Mouse (Mus musculus) G1E (cell line): ENCODE measurements around the gene Cacfd1. TPM values are rescaled to one million over a fixed set of nuclear protein-coding genes. Genes with fewer than 3 reads are reported as not detected.

Experiments
- ATAC-seq: 2 replicates; pipeline ENCODE4 v1.8.0; 2016; ENCODE audit warnings: mild to moderate bottlenecking; ENCODE audit not compliant: insufficient number of reproducible peaks, poor library complexity, low FRiP score, severe bottlenecking; ENCODE audit errors: extremely low read depth
- DNase-seq: peaks from one replicate; pipeline ENCODE4 v3.0.0; 2012; ENCODE audit warnings: low spot score
- H3K27me3 ChIP-seq: 2 replicates; pipeline ENCODE4 v1.6.1; 2012; ENCODE audit warnings: mild to moderate bottlenecking, low read length, inconsistent platforms; ENCODE audit not compliant: insufficient read depth
- H3K36me3 ChIP-seq: replicated peaks from 2 replicates; pipeline ENCODE3; 2012; ENCODE audit warnings: mild to moderate bottlenecking, inconsistent platforms
- H3K4me1 ChIP-seq: 2 replicates; pipeline ENCODE4 v1.6.1; 2012; ENCODE audit warnings: low read depth, low read length, inconsistent platforms, mixed read lengths; ENCODE audit not compliant: insufficient read depth
- H3K4me3 ChIP-seq: 2 replicates; pipeline ENCODE4 v1.5.1; 2012; ENCODE audit warnings: low read depth, mild to moderate bottlenecking, inconsistent platforms, low read length, moderate library complexity, mixed read lengths
- H3K9me3 ChIP-seq: replicated peaks from 2 replicates; pipeline ENCODE4 v1.6.1; 2012; ENCODE audit warnings: inconsistent platforms
- CTCF ChIP-seq: IDR thresholded peaks from 2 replicates; pipeline ENCODE4 v1.5.1; 2012; ENCODE audit warnings: low read depth, low read length, inconsistent platforms, mixed read lengths
- GATA1 ChIP-seq: IDR thresholded peaks from 2 replicates; pipeline ENCODE4 v1.6.1; 2012; ENCODE audit warnings: borderline replicate concordance, low read length, inconsistent platforms, mixed read lengths
- GATA2 ChIP-seq: IDR thresholded peaks from 2 replicates; pipeline ENCODE4 v1.6.1; 2012; ENCODE audit warnings: low read depth, low read length, inconsistent platforms, borderline replicate concordance
- POLR2AphosphoS5 ChIP-seq: IDR thresholded peaks from 2 replicates; pipeline ENCODE4 v1.6.1; 2012; ENCODE audit warnings: low read depth, low read length, inconsistent platforms; ENCODE audit not compliant: insufficient replicate concordance
- TAL1 ChIP-seq: conservative IDR thresholded peaks from 2 replicates; pipeline ENCODE4 v1.6.1; 2012; ENCODE audit warnings: low read depth, low read length, inconsistent platforms, mixed read lengths
- polyA plus RNA-seq: library from polyadenylated mRNA; stranded (reverse); fragments of >175 nt; gene quantifications from 2 replicates; pipeline ENCODE4 v1.2.3, GENCODE M21; 2012
- total RNA-seq, 2 experiments: library from RNA; stranded (forward) in 1 of 2; stranded (reverse) in 1 of 2; fragments of 200-1000 nt in 1 of 2; fragments of >200 nt in 1 of 2; fragmentation: Nextera tagmentation in 1 of 2; gene quantifications; 2 replicates each; pipeline ENCODE4 v1.2.3; 2014 to 2017

The Cacfd1 gene
- total and polyA plus RNA-seq, 3 experiments = 7.4 to 20.8 (median 15.8) TPM

- Histone ChIP-seq H3K27me3 (peaks cover 9% of the 10 kb centered on the region), H3K9me3 (no peaks in the 10 kb centered on the region), H3K4me1 (no peaks in the 10 kb centered on the region), H3K4me3 (no peak overlapping the region), H3K36me3 (no peaks in the 10 kb centered on the region)
- TF ChIP-seq TAL1 (no peak), POLR2AphosphoS5 (no peak), GATA2 (no peak), GATA1 (no peak), CTCF (no peak)
- ATAC-seq (no peak), DNase-seq (no peak)
These were observed 57.4 kb downstream of the Cacfd1 start for GRCm38 (mm10) chr2:27067124-27067523.

- ATAC-seq (no peak), DNase-seq (no peak)
- H3K9me3 ChIP-seq = no peaks in the 10 kb centered on the region
- H3K4me3 ChIP-seq = no peak overlapping the region
- H3K36me3 ChIP-seq = no peaks in the 10 kb centered on the region
- peaks cover 9% of the 10 kb centered on the region for H3K27me3 ChIP-seq
- no peak for TF ChIP-seq GATA2
- TF ChIP-seq TAL1 = no peak
- TF ChIP-seq POLR2AphosphoS5 = no peak
- no peak for TF ChIP-seq GATA1
- H3K4me1 ChIP-seq = no peaks in the 10 kb centered on the region
These were observed 58.3 kb downstream of the Cacfd1 start for GRCm38 (mm10) chr2:27067996-27068395.

- peaks cover 9% of the 10 kb centered on the region for H3K27me3 ChIP-seq
- ATAC-seq (no peak), DNase-seq (no peak)
- no peaks in the 10 kb centered on the region for H3K36me3 ChIP-seq
- no peaks in the 10 kb centered on the region for H3K9me3 ChIP-seq
- TF ChIP-seq TAL1 (no peak), CTCF (no peak), GATA1 (no peak), GATA2 (no peak), POLR2AphosphoS5 (no peak)
- no peaks in the 10 kb centered on the region for H3K4me1 ChIP-seq
- H3K4me3 ChIP-seq = no peak overlapping the region
These were observed 59.9 kb downstream of the Cacfd1 start for GRCm38 (mm10) chr2:27069646-27070045.

- Histone ChIP-seq H3K9me3 (no peaks in the 10 kb centered on the region), H3K4me3 (no peak overlapping the region), H3K36me3 (no peaks in the 10 kb centered on the region), H3K27me3 (peaks cover 11% of the 10 kb centered on the region), H3K4me1 (no peaks in the 10 kb centered on the region)
- TF ChIP-seq POLR2AphosphoS5 (no peak), GATA2 (no peak), TAL1 (no peak), CTCF (no peak), GATA1 (no peak)
- DNase-seq = no peak
- no peak for ATAC-seq
These were observed 60.6 kb downstream of the Cacfd1 start for GRCm38 (mm10) chr2:27070247-27070813.

Other genes starting within 250 kb of the Cacfd1 start
- gene Abo, start 144.9 kb upstream of the Cacfd1 start, total RNA-seq (2014; fragmentation: Nextera tagmentation) = not detected in 2 replicates
- 0.05 TPM in 1 of 2 replicates, not detected in the other for gene Abo, start 144.9 kb upstream of the Cacfd1 start, total RNA-seq (2017)
- gene Abo, start 144.9 kb upstream of the Cacfd1 start, polyA plus RNA-seq = not detected in 2 replicates
- gene Surf6, start 107.0 kb upstream of the Cacfd1 start, total RNA-seq (2014; fragmentation: Nextera tagmentation) = 20.7 and 37.9 TPM in 2 replicates
- gene Surf6, start 107.0 kb upstream of the Cacfd1 start, total RNA-seq (2017) = 33.9 and 34.8 TPM in 2 replicates
- 48.0 and 52.5 TPM in 2 replicates for gene Surf6, start 107.0 kb upstream of the Cacfd1 start, polyA plus RNA-seq
- gene Med22, start 99.2 kb upstream of the Cacfd1 start, total RNA-seq (2014; fragmentation: Nextera tagmentation) = 10.8 and 18.4 TPM in 2 replicates
- 24.6 and 26.0 TPM in 2 replicates for gene Med22, start 99.2 kb upstream of the Cacfd1 start, total RNA-seq (2017)
- 75.9 and 83.9 TPM in 2 replicates for gene Med22, start 99.2 kb upstream of the Cacfd1 start, polyA plus RNA-seq
- 1,025 and 1,074 TPM in 2 replicates for gene Rpl7a, start 99.2 kb upstream of the Cacfd1 start, total RNA-seq (2014; fragmentation: Nextera tagmentation)
- gene Rpl7a, start 99.2 kb upstream of the Cacfd1 start, total RNA-seq (2017) = 2,095 and 2,519 TPM in 2 replicates
- 4,098 and 5,305 TPM in 2 replicates for gene Rpl7a, start 99.2 kb upstream of the Cacfd1 start, polyA plus RNA-seq
- 69.6 and 91.3 TPM in 2 replicates for gene Surf2, start 93.6 kb upstream of the Cacfd1 start, total RNA-seq (2014; fragmentation: Nextera tagmentation)
- gene Surf2, start 93.6 kb upstream of the Cacfd1 start, total RNA-seq (2017) = 73.8 and 81.8 TPM in 2 replicates
- 5.7 and 11.1 TPM in 2 replicates for gene Surf2, start 93.6 kb upstream of the Cacfd1 start, polyA plus RNA-seq
- 119 and 128 TPM in 2 replicates for gene Surf1, start 93.4 kb upstream of the Cacfd1 start, total RNA-seq (2014; fragmentation: Nextera tagmentation)
- 85.6 and 102 TPM in 2 replicates for gene Surf1, start 93.4 kb upstream of the Cacfd1 start, total RNA-seq (2017)
- 25.5 and 38.1 TPM in 2 replicates for gene Surf1, start 93.4 kb upstream of the Cacfd1 start, polyA plus RNA-seq
- 88.0 and 97.9 TPM in 2 replicates for gene Surf4, start 76.0 kb upstream of the Cacfd1 start, total RNA-seq (2014; fragmentation: Nextera tagmentation)
- 72.9 and 74.6 TPM in 2 replicates for gene Surf4, start 76.0 kb upstream of the Cacfd1 start, total RNA-seq (2017)
- 75.3 and 80.7 TPM in 2 replicates for gene Surf4, start 76.0 kb upstream of the Cacfd1 start, polyA plus RNA-seq
- gene Stkld1, start 75.9 kb upstream of the Cacfd1 start, total RNA-seq (2014; fragmentation: Nextera tagmentation) = not detected in 2 replicates
- gene Stkld1, start 75.9 kb upstream of the Cacfd1 start, total RNA-seq (2017) = 0.35 TPM in 1 of 2 replicates, not detected in the other
- 0.02 TPM in 1 of 2 replicates, not detected in the other for gene Stkld1, start 75.9 kb upstream of the Cacfd1 start, polyA plus RNA-seq
- 61.0 and 69.6 TPM in 2 replicates for gene Rexo4, start 45.5 kb upstream of the Cacfd1 start, total RNA-seq (2014; fragmentation: Nextera tagmentation)
- gene Rexo4, start 45.5 kb upstream of the Cacfd1 start, total RNA-seq (2017) = 108 and 115 TPM in 2 replicates
- 77.7 and 125 TPM in 2 replicates for gene Rexo4, start 45.5 kb upstream of the Cacfd1 start, polyA plus RNA-seq
- gene Adamts13, start 36.5 kb upstream of the Cacfd1 start, total RNA-seq (2014; fragmentation: Nextera tagmentation) = not detected in 2 replicates
- gene Adamts13, start 36.5 kb upstream of the Cacfd1 start, total RNA-seq (2017) = not detected in 2 replicates
- not detected in 2 replicates for gene Adamts13, start 36.5 kb upstream of the Cacfd1 start, polyA plus RNA-seq
- not detected in 2 replicates for gene Slc2a6, start 18.1 kb downstream of the Cacfd1 start, total RNA-seq (2014; fragmentation: Nextera tagmentation)
- gene Slc2a6, start 18.1 kb downstream of the Cacfd1 start, total RNA-seq (2017) = 0.16 and 0.17 TPM in 2 replicates
- gene Slc2a6, start 18.1 kb downstream of the Cacfd1 start, polyA plus RNA-seq = not detected in 2 replicates
- gene Mymk, start 62.3 kb downstream of the Cacfd1 start, total RNA-seq (2014; fragmentation: Nextera tagmentation) = not detected in 2 replicates
- 0.17 and 0.27 TPM in 2 replicates for gene Mymk, start 62.3 kb downstream of the Cacfd1 start, total RNA-seq (2017)
- gene Mymk, start 62.3 kb downstream of the Cacfd1 start, polyA plus RNA-seq = not detected in 2 replicates
- gene Adamtsl2, start 69.5 kb downstream of the Cacfd1 start, total RNA-seq (2014; fragmentation: Nextera tagmentation) = not detected in 2 replicates
- gene Adamtsl2, start 69.5 kb downstream of the Cacfd1 start, total RNA-seq (2017) = 0.06 and 0.11 TPM in 2 replicates
- gene Adamtsl2, start 69.5 kb downstream of the Cacfd1 start, polyA plus RNA-seq = not detected in 2 replicates
- not detected in 2 replicates for gene Fam163b, start 132.6 kb downstream of the Cacfd1 start, total RNA-seq (2014; fragmentation: Nextera tagmentation)
- gene Fam163b, start 132.6 kb downstream of the Cacfd1 start, total RNA-seq (2017) = 0.16 TPM in 1 of 2 replicates, not detected in the other
- gene Fam163b, start 132.6 kb downstream of the Cacfd1 start, polyA plus RNA-seq = not detected in 2 replicates
- gene Dbh, start 155.3 kb downstream of the Cacfd1 start, total RNA-seq (2014; fragmentation: Nextera tagmentation) = not detected in 2 replicates
- gene Dbh, start 155.3 kb downstream of the Cacfd1 start, total RNA-seq (2017) = 0.05 TPM in 1 of 2 replicates, not detected in the other
- not detected in 2 replicates for gene Dbh, start 155.3 kb downstream of the Cacfd1 start, polyA plus RNA-seq
- not detected in 2 replicates for gene Sardh, start 238.4 kb downstream of the Cacfd1 start, total RNA-seq (2014; fragmentation: Nextera tagmentation)
- 0.11 and 0.46 TPM in 2 replicates for gene Sardh, start 238.4 kb downstream of the Cacfd1 start, total RNA-seq (2017)
- gene Sardh, start 238.4 kb downstream of the Cacfd1 start, polyA plus RNA-seq = 0.07 TPM in 1 of 2 replicates, not detected in the other